Mouse (Mus musculus) embryo, embryonic 11 days (tissue): ENCODE measurements at regions not wholly inside any gene's neighbourhood (a gene's known extent, or its start where the extent isn't known, plus 50 kb on each side); places are given as distances from the start of the nearest gene placed in this dataset.

Experiments used
- DNase-seq: peaks from one replicate; pipeline ENCODE4 v3.0.0-alpha.2; 2015

DNA sequence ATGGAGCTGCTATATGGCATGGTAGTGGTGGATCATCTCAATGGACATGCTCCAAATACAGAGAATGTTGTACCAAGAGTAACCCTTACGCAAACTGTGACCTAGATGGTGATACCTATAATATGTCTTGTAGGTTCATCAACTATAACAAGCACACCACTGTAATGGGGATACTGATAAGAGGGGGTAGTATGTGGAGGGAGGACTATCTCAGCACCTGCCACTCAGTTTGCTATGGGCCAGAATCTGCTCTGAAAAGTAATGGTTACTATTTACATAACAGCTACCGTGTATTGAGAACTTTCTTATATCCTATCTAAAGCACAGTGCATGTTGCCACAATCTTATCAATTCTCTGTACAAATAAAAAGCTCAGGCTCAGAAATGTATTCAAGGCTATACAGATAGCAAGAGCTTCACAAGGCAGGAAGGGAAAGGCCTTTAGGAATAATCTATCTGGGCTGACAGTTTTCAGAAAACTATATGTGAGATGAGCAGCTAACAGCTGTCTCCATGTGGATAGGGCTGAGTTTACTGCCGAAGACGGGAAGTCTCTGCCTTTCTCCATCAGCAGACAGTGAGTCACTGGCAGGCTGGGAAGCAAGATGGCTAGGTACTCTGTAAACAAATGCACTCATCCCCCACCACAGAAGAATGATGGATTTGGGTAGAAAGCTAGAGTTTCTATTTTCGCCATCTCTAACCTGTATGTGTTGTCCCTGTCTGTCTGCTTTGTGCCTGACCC, 77.1 kb upstream of the Nck2 start:
- DNase-seq, result no peak

DNA sequence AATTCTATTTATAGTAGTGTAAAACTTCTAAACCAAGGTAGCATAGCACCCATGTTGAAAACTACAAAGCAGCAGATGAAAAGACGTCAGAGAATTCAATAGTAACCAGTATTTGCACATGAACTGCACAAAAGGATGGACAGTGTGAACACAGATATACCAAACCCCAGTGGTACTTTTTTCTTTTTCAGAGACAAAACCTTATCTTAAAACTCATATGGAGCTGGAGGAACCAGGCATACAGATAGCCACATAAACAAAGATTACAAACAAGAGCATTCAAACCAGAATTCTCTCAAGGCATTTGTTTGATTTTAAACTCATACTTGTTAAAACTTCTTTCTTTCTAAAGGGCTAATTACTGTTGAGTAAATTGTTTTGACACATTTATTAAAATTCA, 72.5 kb upstream of the Nck2 start:
- DNase-seq, result no peak

DNA sequence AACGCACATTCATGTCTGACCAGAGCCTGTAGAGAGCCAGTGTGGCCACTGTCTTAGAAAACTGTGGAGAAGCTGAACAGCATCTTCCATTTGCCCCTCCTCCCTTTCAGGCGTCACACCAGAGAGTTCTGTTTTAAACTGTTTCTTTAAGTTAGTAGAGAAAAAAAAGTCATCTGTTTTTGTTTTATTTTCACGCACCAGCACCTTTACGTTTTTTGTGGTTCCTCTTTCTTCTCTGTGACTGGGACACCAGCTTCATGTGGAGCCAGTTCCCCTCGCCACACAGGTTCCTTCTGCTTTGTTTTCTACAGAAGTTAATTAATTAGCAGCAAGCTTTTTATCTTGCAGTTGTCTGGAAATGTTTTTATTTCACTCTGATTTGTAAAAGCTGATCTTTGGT, 69.4 kb upstream of the Nck2 start:
- DNase-seq, result no peak

DNA sequence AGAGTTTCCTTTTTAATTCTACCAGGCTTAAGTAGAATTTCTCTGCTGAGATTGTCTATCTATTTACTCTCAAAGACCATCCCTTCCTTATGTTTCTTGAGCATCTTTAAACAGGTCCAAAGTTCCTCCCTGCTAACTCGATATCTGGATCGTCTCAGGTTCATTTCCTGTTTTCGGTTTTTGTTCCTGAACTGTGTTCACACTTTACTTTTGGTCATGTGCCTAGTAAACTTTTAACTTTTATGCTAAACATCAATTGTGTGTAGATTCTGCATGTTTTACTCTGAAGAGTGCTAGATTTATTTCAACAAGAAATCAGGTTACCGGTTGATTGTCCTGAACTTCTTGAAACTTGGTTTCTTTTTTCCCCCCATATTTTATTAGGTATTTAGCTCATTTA, 68.5 kb upstream of the Nck2 start:
- DNase-seq, result no peak

DNA sequence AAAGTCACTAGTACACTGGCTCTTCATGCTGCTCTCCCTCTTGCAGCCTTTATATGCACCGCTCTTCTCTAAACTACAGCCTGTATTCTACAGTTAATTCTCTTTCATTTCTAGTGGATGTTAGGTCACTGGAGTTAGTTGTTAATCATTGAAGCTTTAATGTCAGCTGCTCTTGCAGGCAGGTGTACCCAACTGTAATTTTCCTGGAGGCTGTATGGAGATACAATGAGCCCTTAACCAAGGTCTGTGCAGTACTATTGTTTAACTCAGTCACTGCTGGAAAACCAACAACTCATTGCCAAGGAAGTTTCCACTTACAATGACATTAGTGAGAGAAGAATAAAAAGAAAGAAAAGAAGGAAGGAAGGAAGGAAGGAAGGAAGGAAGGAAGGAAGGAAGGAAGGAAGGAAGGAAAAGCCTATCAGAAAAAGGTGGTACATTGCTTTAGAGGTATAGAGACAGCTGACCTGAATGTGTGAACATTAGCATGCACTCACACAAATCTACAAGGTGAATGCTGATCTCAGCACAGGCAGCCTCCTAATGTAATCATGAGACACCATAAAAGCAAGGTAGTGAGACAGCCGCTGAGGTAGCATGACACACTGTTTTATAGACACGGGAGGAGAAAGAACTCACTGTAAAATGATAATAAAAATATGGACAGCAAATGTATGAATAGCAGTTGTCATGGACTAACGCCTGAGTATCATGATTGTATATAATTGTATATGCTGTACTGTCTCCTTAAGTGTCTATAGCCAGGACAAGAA, 66.7 kb upstream of the Nck2 start:
- no peak for DNase-seq

DNA sequence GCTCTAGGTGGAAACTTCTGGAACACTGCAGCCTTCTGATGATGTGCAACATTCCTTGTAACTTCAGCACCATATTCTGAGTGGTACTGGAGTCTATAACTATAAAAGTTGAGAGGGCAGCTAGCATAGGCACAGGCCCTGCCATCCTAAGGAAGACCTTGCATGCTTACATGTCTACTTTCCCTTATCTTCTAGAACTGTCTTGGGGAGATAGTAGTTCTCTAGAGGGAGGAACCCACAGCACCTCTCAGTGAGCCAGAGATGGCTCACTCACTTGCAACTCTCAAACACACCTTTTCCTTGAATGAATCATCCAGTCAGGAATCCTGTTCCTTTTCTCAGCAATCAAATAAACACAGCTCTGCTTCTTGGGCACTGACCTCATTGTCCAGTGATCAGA, 59.4 kb upstream of the Nck2 start:
- DNase-seq, result no peak

DNA sequence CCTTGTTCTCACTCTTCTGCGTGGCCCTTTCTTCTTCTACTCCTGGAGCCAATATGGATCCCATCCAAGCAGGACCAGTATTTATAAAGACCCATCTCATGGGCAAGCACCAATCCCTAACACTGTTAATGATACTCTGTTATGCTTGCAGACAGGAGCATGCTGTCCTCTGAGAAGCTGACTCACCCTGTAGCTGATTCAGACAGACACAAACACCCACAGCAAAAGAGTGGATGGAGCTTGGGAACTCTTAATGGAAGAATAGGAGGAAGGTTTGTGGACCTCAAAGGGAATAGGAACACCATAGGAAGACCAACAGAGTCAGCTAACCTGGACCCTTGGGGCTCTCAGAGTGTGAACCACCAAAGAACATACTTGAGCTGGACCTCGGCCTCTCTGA, 50.3 kb upstream of the Nck2 start:
- DNase-seq, result no peak
